Mouse (Mus musculus) left cerebral cortex, postnatal 25 days (tissue): ENCODE data around the gene Tsc22d4. TPM values are rescaled to one million over a fixed set of nuclear protein-coding genes. Genes with fewer than 3 reads are reported as not detected.
"Not testable (repeated sequence)": the region's sequence is repeated elsewhere in the genome, so short reads cannot be mapped to it uniquely, and the experiment has no call there.

ENCODE experiments used
- DNase-seq, 2 experiments: peaks; one replicate each; pipeline ENCODE4 v3.0.0; 2022; ENCODE audit warnings: low spot score in 2 of 2, mixed read lengths in 1 of 2
- intact Hi-C: fragments of 180-260 bp; cut with DNase I; formaldehyde crosslinking; loops from one replicate; pipeline ENCODE4 v1.15.1; 2025
- total RNA-seq, 2 experiments: library from RNA; stranded (reverse); gene quantifications; 2 replicates each; pipeline ENCODE4 v1.2.3; 2021

Gene Tsc22d4
- total RNA-seq, 2 experiments from 2014 or later, result 173 to 195 TPM

GRCm38 (mm10) chr5:137740506-137740905 lies 5.0 kb upstream of the Tsc22d4 start:
- intact Hi-C loops, result loop anchor here (2.0 kb wide), 1 partner anchor 56 kb away; the partner anchor contains the start of gene Agfg2
- no peak for DNase-seq

GRCm38 (mm10) chr5:137741023-137741931 lies 4.3 kb upstream of the Tsc22d4 start, which contains the start of gene Nyap1:
Nyap1 (minus strand) TSS chr5:137741607.
- intact Hi-C loops, result loop anchor here (2.0 kb wide), 1 partner anchor 56 kb away; the partner anchor contains the start of gene Agfg2
- peak; percentile 70 to 80 for DNase-seq

GRCm38 (mm10) chr5:137742048-137742447 lies 3.5 kb upstream of the Tsc22d4 start:
- no peak for DNase-seq
- intact Hi-C loops, result no loop called here

- intact Hi-C loops, result no loop called here
- DNase-seq, result no peak
Observed at GRCm38 (mm10) chr5:137742836-137743235, 2.7 kb upstream of the Tsc22d4 start.

- intact Hi-C loops, result no loop called here
- no peak for DNase-seq
Observed at GRCm38 (mm10) chr5:137744197-137744596, 1.3 kb upstream of the Tsc22d4 start.

- intact Hi-C loops, result no loop called here
- DNase-seq, result no peak
Observed at GRCm38 (mm10) chr5:137746282-137746850, 836 bp downstream of the Tsc22d4 start.

GRCm38 (mm10) chr5:137746851-137747325 lies 1.4 kb downstream of the Tsc22d4 start:
- intact Hi-C loops, result no loop called here
- DNase-seq, result no peak

- DNase-seq, result no peak
- intact Hi-C loops, result no loop called here
Observed at GRCm38 (mm10) chr5:137747326-137747961, 1.9 kb downstream of the Tsc22d4 start.

- intact Hi-C loops, result no loop called here
- no peak for DNase-seq
Observed at GRCm38 (mm10) chr5:137748130-137748770, 2.7 kb downstream of the Tsc22d4 start.

- intact Hi-C loops, result no loop called here
- no peak for DNase-seq
Observed at GRCm38 (mm10) chr5:137749196-137749836, 3.8 kb downstream of the Tsc22d4 start.

GRCm38 (mm10) chr5:137750212-137750611 lies 4.7 kb downstream of the Tsc22d4 start:
- intact Hi-C loops, DNase-seq: not testable (repeated sequence)

- intact Hi-C loops, result no loop called here
- DNase-seq, result no peak
Observed at GRCm38 (mm10) chr5:137751221-137751887, 5.8 kb downstream of the Tsc22d4 start.

GRCm38 (mm10) chr5:137751988-137752387 lies 6.5 kb downstream of the Tsc22d4 start:
- intact Hi-C loops, result no loop called here
- no peak for DNase-seq

- DNase-seq, result no peak
Observed at GRCm38 (mm10) chr5:137753111-137753832, 7.7 kb downstream of the Tsc22d4 start.

GRCm38 (mm10) chr5:137755425-137755824 lies 9.9 kb downstream of the Tsc22d4 start:
- no peak for DNase-seq
- intact Hi-C loops, result loop anchor here (5.0 kb wide), 1 partner anchor 223 kb away; the partner anchor contains the start of genes Epo and Gnb2

More at GRCm38 (mm10) chr5:137753111-137753832, 7.7 kb downstream of the Tsc22d4 start:
- intact Hi-C loops, result no loop called here

GRCm38 (mm10) chr5:137756106-137756505 lies 10.6 kb downstream of the Tsc22d4 start:
- intact Hi-C loops, result loop anchor here (5.0 kb wide), 1 partner anchor 224 kb away; the partner anchor contains the start of genes Epo and Gnb2
- no peak for DNase-seq

- DNase-seq, result peak; percentile 88 to 92
- intact Hi-C loops, result loop anchor here (1.0 to 5.0 kb wide), 2 partner anchors 100 to 225 kb away; partner anchors contain the start of genes Epo and Gnb2
Observed at GRCm38 (mm10) chr5:137756882-137757661, 11.5 kb downstream of the Tsc22d4 start.
